Mouse (Mus musculus): Measurements from ENCODE around the gene Hist2h2ac. TPM values are rescaled to one million over a fixed set of nuclear protein-coding genes. Genes with fewer than 3 reads are reported as not detected.

Gene Hist2h2ac
- 1.9 and 7.2 TPM in 2 replicates for polyA plus RNA-seq (2021; fragmentation: Nextera tagmentation)
- long read RNA-seq, experiment 1: 0 reads
- long read RNA-seq, experiment 2, partial matches to known transcripts: 0 of 1 reads
- long read RNA-seq, experiment 2, other reads (novel, unspliced or antisense): 0 of 1 reads

GRCm38 (mm10) chr3:96220765-96221639 lies at the start of gene Hist2h2ac, which contains the start of gene Hist2h2be:
Gene Hist2h2ac (minus strand): TSS chr3:96220880.
Gene Hist2h2be (plus strand): TSS chr3:96221119.

GRCm38 (mm10) chr3:96269511-96270474 lies 49.1 kb upstream of the Hist2h2ac start, which contains the start of gene Hist2h2bb:
Gene Hist2h2bb (plus strand): TSS chr3:96269752.

GRCm38 (mm10) chr3:96268051-96268775 lies 47.5 kb upstream of the Hist2h2ac start, which contains the start of gene Hist2h3b:
Gene Hist2h3b (plus strand): TSS chr3:96268654.

DNA sequence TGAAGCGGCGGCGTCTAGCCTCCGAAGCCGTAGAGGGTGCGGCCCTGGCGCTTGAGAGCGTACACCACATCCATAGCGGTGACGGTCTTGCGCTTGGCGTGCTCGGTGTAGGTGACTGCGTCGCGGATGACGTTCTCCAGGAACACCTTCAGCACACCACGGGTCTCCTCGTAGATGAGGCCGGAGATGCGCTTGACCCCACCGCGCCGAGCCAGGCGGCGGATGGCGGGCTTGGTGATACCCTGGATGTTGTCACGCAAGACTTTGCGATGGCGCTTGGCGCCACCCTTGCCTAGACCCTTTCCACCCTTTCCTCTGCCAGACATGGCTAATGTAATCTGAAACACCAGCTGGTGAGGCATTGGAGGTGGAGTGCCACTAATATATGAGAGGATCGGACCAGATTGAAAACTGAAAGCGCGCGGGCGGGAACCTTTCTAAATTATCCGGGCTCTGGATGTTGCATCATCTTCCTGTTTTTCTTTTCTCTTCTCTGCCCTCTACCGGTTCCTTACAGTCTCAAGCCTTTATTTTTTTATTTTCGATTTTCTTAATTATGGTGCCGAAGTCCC lies 42.4 kb upstream of the Hist2h2ac start, which contains the start of gene Hist2h4:
TSS of gene Hist2h4 (minus strand) at position 333 of the 572 bp plus-strand sequence.

DNA sequence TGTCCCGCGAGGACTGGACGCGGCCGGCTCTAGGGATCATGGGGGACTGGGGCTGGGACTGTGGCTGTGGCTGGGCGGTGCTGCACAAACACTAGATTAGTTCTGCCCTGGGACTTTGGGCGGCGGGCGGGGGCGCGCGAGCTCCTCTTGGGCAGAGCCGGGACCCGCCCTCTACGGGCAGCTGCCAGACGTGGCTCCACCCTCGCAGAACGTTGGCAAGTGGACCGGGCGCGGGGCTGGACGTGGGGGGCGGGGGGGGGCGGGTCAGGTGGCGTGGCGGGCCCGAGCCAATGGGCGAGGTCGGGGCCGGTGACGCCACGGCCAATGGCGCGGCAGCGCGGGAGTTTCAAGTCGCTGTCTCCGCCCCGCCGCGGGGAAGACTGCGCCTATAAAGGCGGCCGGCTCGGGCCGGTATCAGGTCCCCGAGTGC lies 25.8 kb upstream of the Hist2h2ac start, which contains the start of gene Hist2h3c1:
TSS of gene Hist2h3c1 (plus strand) at position 259 of the 430 bp plus-strand sequence.

DNA sequence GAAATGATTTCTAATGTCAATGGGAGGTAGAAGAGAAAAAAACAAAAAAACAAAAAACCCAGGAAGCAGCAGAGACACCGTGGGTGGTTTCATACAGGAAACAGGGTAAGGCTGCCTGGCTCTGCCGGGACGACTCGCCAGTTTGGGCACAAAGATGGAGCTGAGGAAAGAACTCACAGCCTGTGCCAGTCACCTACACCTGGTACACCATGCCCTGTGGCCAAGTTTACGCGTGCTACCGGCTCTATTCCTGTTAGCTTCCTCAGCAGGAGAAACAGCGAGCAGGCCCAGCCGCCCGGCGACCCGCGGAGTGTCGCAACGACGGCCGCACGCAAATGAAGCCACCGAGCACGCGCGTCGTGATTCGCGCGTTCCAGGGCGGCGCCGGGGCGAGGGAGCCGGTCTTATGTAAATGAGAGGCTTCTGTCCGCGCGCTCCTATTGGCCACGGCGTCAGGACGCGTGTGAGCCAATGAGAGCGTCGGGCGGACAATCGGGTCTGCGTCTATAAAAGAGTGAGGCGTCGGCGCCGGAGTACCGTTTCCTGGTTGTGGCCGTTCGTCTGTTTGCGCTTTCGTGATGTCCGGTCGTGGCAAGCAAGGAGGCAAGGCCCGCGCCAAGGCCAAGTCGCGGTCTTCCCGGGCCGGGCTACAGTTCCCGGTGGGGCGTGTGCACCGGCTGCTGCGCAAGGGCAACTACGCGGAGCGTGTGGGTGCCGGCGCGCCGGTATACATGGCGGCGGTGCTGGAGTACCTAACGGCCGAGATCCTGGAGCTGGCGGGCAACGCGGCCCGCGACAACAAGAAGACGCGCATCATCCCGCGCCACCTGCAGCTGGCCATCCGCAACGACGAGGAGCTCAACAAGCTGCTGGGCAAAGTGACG lies 24.6 kb upstream of the Hist2h2ac start, which contains the start of gene Hist2h2aa1:
TSS of gene Hist2h2aa1 (plus strand) at position 495 of the 884 bp plus-strand sequence.

GRCm38 (mm10) chr3:96239949-96240798 lies 19.5 kb upstream of the Hist2h2ac start, which contains the start of gene Hist2h2aa2:
Gene Hist2h2aa2 (minus strand): TSS chr3:96240276.

GRCm38 (mm10) chr3:96238954-96239793 lies 18.5 kb upstream of the Hist2h2ac start, which contains the start of gene Hist2h3c2:
Gene Hist2h3c2 (minus strand): TSS chr3:96239127.

DNA sequence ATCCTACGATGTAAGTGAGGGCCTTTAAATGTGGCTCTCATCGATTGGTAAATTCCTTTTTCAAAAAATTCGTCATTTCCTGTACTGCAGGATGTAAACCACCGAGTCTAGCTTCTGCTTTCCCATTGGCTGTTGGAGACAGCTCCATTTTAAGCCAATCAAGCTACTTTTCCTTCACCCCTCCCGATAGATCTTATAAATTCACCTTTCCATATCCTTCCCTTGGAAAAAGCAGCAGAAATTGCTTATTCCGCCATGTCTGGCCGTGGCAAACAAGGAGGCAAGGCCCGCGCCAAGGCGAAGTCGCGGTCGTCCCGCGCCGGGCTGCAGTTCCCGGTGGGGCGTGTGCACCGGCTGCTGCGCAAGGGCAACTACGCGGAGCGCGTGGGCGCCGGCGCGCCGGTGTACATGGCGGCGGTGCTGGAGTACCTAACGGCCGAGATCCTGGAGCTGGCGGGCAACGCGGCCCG lies 984 bp downstream of the Hist2h2ac start, which contains the start of the genes Bola1 and Hist2h2ab:
TSS of gene Bola1 (minus strand) at position 49 of the 470 bp plus-strand sequence.
TSS of gene Hist2h2ab (plus strand) at position 205 of the 470 bp plus-strand sequence.

DNA sequence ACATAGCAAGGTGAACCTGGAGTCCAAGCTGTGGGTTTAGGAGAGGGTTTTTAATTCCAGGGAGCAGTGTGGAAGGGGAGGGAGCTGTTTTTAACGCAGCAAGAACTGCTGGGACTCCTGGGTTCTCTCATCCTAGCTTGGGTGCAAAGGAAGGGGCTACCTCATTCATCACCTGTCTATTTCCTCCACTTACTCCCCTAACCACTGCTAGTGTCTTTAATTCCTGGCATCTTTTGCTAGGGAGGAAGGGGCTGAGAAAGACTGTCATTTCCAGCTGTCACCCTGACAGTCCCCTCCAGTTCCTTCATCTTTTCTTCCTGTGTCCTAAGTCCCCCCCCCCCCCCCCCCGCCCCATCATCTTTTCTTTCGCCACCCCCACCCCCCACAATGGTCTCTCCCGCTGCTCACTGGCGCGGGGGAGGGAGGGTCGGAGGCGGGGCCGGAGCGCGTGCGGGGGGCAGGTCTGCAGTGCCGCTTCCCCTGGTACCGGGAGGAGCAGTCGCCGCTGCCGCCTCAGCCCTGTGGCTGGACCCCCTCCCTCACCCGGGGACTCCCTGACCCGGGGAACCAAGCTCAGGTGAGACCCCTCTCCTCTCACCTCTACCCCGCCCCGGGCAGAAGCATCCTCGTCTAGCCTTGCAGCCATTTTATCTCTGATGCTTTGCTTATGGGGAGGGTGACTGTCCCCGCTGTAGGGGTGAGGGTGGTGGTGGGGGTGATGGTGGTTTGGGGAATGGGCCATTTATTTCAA lies 39.8 kb downstream of the Hist2h2ac start, which contains the start of gene Sv2a:
TSS of gene Sv2a (plus strand) at position 425 of the 751 bp plus-strand sequence.

DNA sequence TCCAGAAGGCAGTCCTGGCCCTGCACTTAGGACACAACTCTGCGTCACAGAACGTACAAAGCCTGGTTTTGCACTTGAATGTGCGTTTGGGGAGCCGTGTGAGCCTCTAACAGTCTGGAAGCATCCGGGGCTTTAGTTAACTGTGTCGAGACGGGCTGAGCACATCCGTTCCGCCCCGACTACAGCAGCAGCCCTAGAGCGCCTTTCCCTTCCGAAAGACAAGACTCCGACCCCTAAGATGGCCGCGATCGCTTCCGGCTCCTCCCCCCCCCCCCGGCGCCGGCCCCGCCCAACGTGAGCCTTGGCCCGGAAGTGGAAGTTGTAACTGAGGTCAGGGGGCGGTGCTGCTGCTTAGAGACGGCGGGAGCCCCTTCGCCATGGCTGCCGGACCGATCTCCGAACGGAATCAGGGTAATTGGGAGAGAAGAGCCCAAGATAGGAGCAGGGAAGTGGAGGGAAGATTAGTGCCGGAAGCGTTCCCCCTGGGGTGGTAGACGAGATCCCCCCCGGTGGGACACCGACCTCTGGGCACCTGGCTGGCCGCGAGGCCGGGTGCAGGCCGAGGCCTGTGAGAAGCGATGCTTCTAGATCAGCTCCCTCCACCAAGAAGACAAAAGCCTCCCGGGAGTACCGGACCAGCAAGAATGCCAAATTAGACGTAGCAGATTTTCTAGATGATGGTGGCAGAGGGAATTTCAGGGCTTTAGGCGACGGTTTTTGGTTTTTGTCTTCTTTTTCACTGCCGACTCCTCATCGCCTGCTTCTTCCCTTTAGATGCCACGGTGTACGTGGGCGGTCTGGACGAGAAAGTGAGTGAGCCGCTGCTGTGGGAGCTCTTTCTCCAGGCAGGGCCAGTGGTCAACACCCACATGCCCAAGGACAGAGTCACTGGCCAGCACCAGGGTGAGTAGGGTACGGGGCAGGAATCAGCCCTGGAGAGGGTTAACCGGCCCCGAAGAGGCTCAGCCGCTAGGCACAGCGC lies 48.2 kb downstream of the Hist2h2ac start, which contains the start of gene Sf3b4:
TSS of gene Sf3b4 (plus strand) at position 136 of the 982 bp plus-strand sequence.

